Mouse (Mus musculus) kidney, adult 9 months (tissue): Measurements from ENCODE around the gene Vil1.

Source experiments
- DNase-seq: peaks from one replicate; pipeline ENCODE4 v3.0.0; 2022

Gene Vil1

GRCm38 (mm10) chr1:74415143-74415542, 6.0 kb downstream of the Vil1 start:
- peak; percentile 77 for DNase-seq

- peak; percentile 33 for DNase-seq
Observed at GRCm38 (mm10) chr1:74418747-74419439, 9.7 kb downstream of the Vil1 start.

GRCm38 (mm10) chr1:74419440-74419794, 10.2 kb downstream of the Vil1 start:
- DNase-seq = no peak

- DNase-seq = no peak
Observed at GRCm38 (mm10) chr1:74423147-74423546, 14.0 kb downstream of the Vil1 start.

- DNase-seq = no peak
Observed at GRCm38 (mm10) chr1:74425845-74426244, 16.7 kb downstream of the Vil1 start.

GRCm38 (mm10) chr1:74433220-74433619, 24.0 kb downstream of the Vil1 start:
- DNase-seq = peak; percentile 56

- DNase-seq = peak; percentile 45
Observed at GRCm38 (mm10) chr1:74434596-74434995, 25.4 kb downstream of the Vil1 start.

- no peak for DNase-seq
Observed at GRCm38 (mm10) chr1:74435563-74435962, 26.4 kb downstream of the Vil1 start.

GRCm38 (mm10) chr1:74437702-74438427, 28.7 kb downstream of the Vil1 start:
- no peak for DNase-seq

- DNase-seq = no peak
Observed at GRCm38 (mm10) chr1:74439166-74439876, 30.1 kb downstream of the Vil1 start.

GRCm38 (mm10) chr1:74444538-74444937, 35.4 kb downstream of the Vil1 start:
- no peak for DNase-seq

GRCm38 (mm10) chr1:74452611-74453045, 43.5 kb downstream of the Vil1 start:
- DNase-seq = peak; percentile 72

GRCm38 (mm10) chr1:74460273-74460672, 51.1 kb downstream of the Vil1 start:
- DNase-seq = peak; percentile 56
